Mouse (Mus musculus) MEL (cell line): ENCODE measurements around the gene Dspp. TPM values are rescaled to one million over a fixed set of nuclear protein-coding genes. Genes with fewer than 3 reads are reported as not detected.
A peak's percentile ranks its signal among the peaks of the same experiment; 100 is the strongest.

Source experiments
- DNase-seq: peaks from one replicate; pipeline ENCODE4 v3.0.0; 2011; ENCODE audit warnings: low read depth, low spot score
- H3K27ac ChIP-seq: 2 replicates; pipeline ENCODE4 v1.5.1; 2012; ENCODE audit warnings: low read depth, mild to moderate bottlenecking, control low read depth, low read length, moderate library complexity; ENCODE audit not compliant: control insufficient read depth
- H3K27me3 ChIP-seq, 2 experiments: fragments of 150-350 bp in 1 of 2; sonication (generic) in 1 of 2; 2 replicates each; pipeline ENCODE4 v1.6.1; 2012; ENCODE audit warnings: low read length in 2 of 2, mild to moderate bottlenecking in 2 of 2, improper control_type of control experiment in 1 of 2, moderate library complexity in 1 of 2; ENCODE audit not compliant: insufficient read depth in 2 of 2, control insufficient read depth in 1 of 2
- H3K36me3 ChIP-seq, 2 experiments: 2 replicates each; pipeline ENCODE4 v1.6.1; 2012 to 2014; ENCODE audit warnings: low read length in 2 of 2, improper control_type of control experiment in 1 of 2, inconsistent platforms in 1 of 2, mild to moderate bottlenecking in 1 of 2; ENCODE audit not compliant: insufficient read depth in 2 of 2, control insufficient read depth in 1 of 2
- H3K4me1 ChIP-seq, 2 experiments: fragments of 150-350 bp in 1 of 2; sonication (generic) in 1 of 2; 2 replicates each; pipeline ENCODE4 v1.6.1; 2012; ENCODE audit warnings: low read length in 2 of 2, improper control_type of control experiment in 1 of 2, mild to moderate bottlenecking in 1 of 2; ENCODE audit not compliant: insufficient read depth in 2 of 2, control insufficient read depth in 1 of 2
- H3K4me3 ChIP-seq, 2 experiments: fragments of 150-350 bp in 1 of 2; sonication (generic) in 1 of 2; 2 replicates each; pipeline ENCODE4 v1.5.1; 2012; ENCODE audit warnings: low read depth in 2 of 2, low read length in 2 of 2, mild to moderate bottlenecking in 2 of 2, moderate library complexity in 2 of 2, control low read depth in 1 of 2, improper control_type of control experiment in 1 of 2; ENCODE audit not compliant: control insufficient read depth in 1 of 2, insufficient read depth in 1 of 2
- H3K79me2 ChIP-seq: 2 replicates; pipeline ENCODE4 v1.6.1; 2012; ENCODE audit warnings: mild to moderate bottlenecking, low read length, moderate library complexity; ENCODE audit not compliant: control insufficient read depth, poor library complexity, insufficient read depth
- H3K9ac ChIP-seq: 2 replicates; pipeline ENCODE4 v1.6.1; 2012; ENCODE audit warnings: low read depth, mild to moderate bottlenecking, control low read depth, low read length, moderate library complexity; ENCODE audit not compliant: control insufficient read depth, poor library complexity, severe bottlenecking
- H3K9me3 ChIP-seq: fragments of 150-350 bp; sonication (generic); replicated peaks from 2 replicates; pipeline ENCODE4 v1.6.1; 2012; ENCODE audit warnings: mild to moderate bottlenecking, low read length, improper control_type of control experiment, moderate library complexity; ENCODE audit not compliant: insufficient read depth
- CTCF ChIP-seq, 3 experiments: IDR thresholded peaks in 2 of 3; conservative IDR thresholded peaks in 1 of 3; 2 replicates each; pipeline ENCODE4 v1.5.1; 2011 to 2012; ENCODE audit warnings: low read length in 3 of 3, low read depth in 2 of 3, mild to moderate bottlenecking in 2 of 3, improper control_type of control experiment in 1 of 3, inconsistent platforms in 1 of 3, mixed read lengths in 1 of 3, moderate library complexity in 1 of 3; ENCODE audit not compliant: control insufficient read depth in 1 of 3, insufficient read depth in 1 of 3, poor library complexity in 1 of 3, severe bottlenecking in 1 of 3
- E2F4 ChIP-seq: IDR thresholded peaks from 2 replicates; pipeline ENCODE4 v1.6.1; 2011; ENCODE audit warnings: low read depth, low read length, improper control_type of control experiment, borderline replicate concordance
- ELF1 ChIP-seq: IDR thresholded peaks from 2 replicates; pipeline ENCODE4 v1.6.1; 2014; ENCODE audit warnings: low read depth, mild to moderate bottlenecking, inconsistent platforms, low read length, improper control_type of control experiment, moderate library complexity
- GABPA ChIP-seq: IDR thresholded peaks from 2 replicates; pipeline ENCODE4 v1.6.1; 2012; ENCODE audit warnings: low read depth, mild to moderate bottlenecking, inconsistent platforms, low read length, improper control_type of control experiment, moderate library complexity
- GATA1 ChIP-seq: IDR thresholded peaks from 2 replicates; pipeline ENCODE4 v1.6.1; 2011; ENCODE audit warnings: low read depth, low read length, improper control_type of control experiment
- HCFC1 ChIP-seq: IDR thresholded peaks from 2 replicates; pipeline ENCODE4 v1.6.1; 2012; ENCODE audit warnings: low read depth, mild to moderate bottlenecking, inconsistent platforms, low read length, improper control_type of control experiment, moderate library complexity
- JUND ChIP-seq: IDR thresholded peaks from 2 replicates; pipeline ENCODE4 v1.6.1; 2011; ENCODE audit warnings: low read depth, mild to moderate bottlenecking, improper control_type of control experiment, low read length
- MAFK ChIP-seq: IDR thresholded peaks from 2 replicates; pipeline ENCODE4 v1.6.1; 2011; ENCODE audit warnings: low read depth, mild to moderate bottlenecking, low read length, improper control_type of control experiment, borderline replicate concordance
- MEF2A ChIP-seq: IDR thresholded peaks from 2 replicates; pipeline ENCODE4 v1.6.1; 2014; ENCODE audit warnings: low read depth, mild to moderate bottlenecking, inconsistent platforms, low read length, improper control_type of control experiment; ENCODE audit not compliant: poor library complexity, insufficient replicate concordance, severe bottlenecking; ENCODE audit errors: extremely low read depth
- MXI1 ChIP-seq: IDR thresholded peaks from 2 replicates; pipeline ENCODE4 v1.6.1; 2011; ENCODE audit warnings: mild to moderate bottlenecking, low read depth, low read length, improper control_type of control experiment
- MYB ChIP-seq: IDR thresholded peaks from 2 replicates; pipeline ENCODE4 v1.6.1; 2011; ENCODE audit warnings: mild to moderate bottlenecking, low read depth, low read length, improper control_type of control experiment
- POLR2A ChIP-seq, 2 experiments: IDR thresholded peaks; 2 replicates each; pipeline ENCODE4 v1.6.1; 2011 to 2012; ENCODE audit warnings: low read length in 2 of 2, mild to moderate bottlenecking in 2 of 2, control low read depth in 1 of 2, improper control_type of control experiment in 1 of 2, low read depth in 1 of 2, moderate library complexity in 1 of 2; ENCODE audit not compliant: control insufficient read depth in 1 of 2, insufficient read depth in 1 of 2, poor library complexity in 1 of 2
- RAD21 ChIP-seq: IDR thresholded peaks from 2 replicates; pipeline ENCODE4 v1.6.1; 2011; ENCODE audit warnings: mild to moderate bottlenecking, low read depth, low read length, improper control_type of control experiment
- SIN3A ChIP-seq: IDR thresholded peaks from 2 replicates; pipeline ENCODE4 v1.6.1; 2012; ENCODE audit warnings: low read length, improper control_type of control experiment, inconsistent platforms
- SMC3 ChIP-seq: IDR thresholded peaks from 2 replicates; pipeline ENCODE4 v1.6.1; 2011; ENCODE audit warnings: low read depth, low read length, improper control_type of control experiment
- TAL1 ChIP-seq: IDR thresholded peaks from 2 replicates; pipeline ENCODE4 v1.6.1; 2012; ENCODE audit warnings: mild to moderate bottlenecking, inconsistent platforms, low read length, moderate library complexity, mixed read lengths
- TBP ChIP-seq: IDR thresholded peaks from 2 replicates; pipeline ENCODE4 v1.8.0; 2011; ENCODE audit warnings: low read depth, low read length, improper control_type of control experiment
- TCF12 ChIP-seq: IDR thresholded peaks from 2 replicates; pipeline ENCODE4 v1.6.1; 2014; ENCODE audit warnings: low read depth, mild to moderate bottlenecking, inconsistent platforms, low read length, improper control_type of control experiment, moderate library complexity
- polyA plus RNA-seq, 2 experiments: library from polyadenylated mRNA; stranded (reverse) in 1 of 2; unstranded in 1 of 2; fragments of >175 nt in 1 of 2; fragments of >200 nt in 1 of 2; gene quantifications; 2 replicates each; pipeline versions ENCODE4 v1.2.1 to v1.2.4; 2012; ENCODE audit warnings: low replicate concordance in 2 of 2, low read depth in 1 of 2; ENCODE audit not compliant: insufficient read length in 2 of 2, insufficient read depth in 1 of 2, missing spikeins in 1 of 2
- total RNA-seq: library from RNA; depleted of rRNA; stranded (reverse); fragments of 300-350 nt; gene quantifications from 2 replicates; pipeline ENCODE4 v1.2.3, GENCODE M21; 2012

Dspp gene
- total and polyA plus RNA-seq, 3 experiments: not detected

- Histone ChIP-seq H3K27ac (no peak overlapping the region), H3K9ac (no peak overlapping the region), H3K9me3 (no peaks in the 10 kb centered on the region), H3K27me3 (no peaks in the 10 kb centered on the region; a peak in 1 of 4 replicates), H3K4me1 (no peaks in the 10 kb centered on the region), H3K4me3 (no peak overlapping the region), H3K36me3 (no peaks in the 10 kb centered on the region), H3K79me2 (no peaks in the 10 kb centered on the region)
- no peak for DNase-seq
- TF ChIP-seq MXI1 (no peak), JUND (no peak), MYB (no peak), ELF1 (no peak), MAFK (no peak), CTCF (IDR thresholded peaks at IDR 0.05 in 2 of 3, conservative IDR thresholded peaks at IDR 0.05 in 1 of 3; ENCODE audit: control insufficient read depth in 1 of 3, insufficient read depth in 1 of 3, low read depth in 2 of 3, low read length in 3 of 3, poor library complexity in 1 of 3, severe bottlenecking in 1 of 3) (no peak), SMC3 (no peak), GATA1 (no peak), E2F4 (no peak), GABPA (no peak), POLR2A (IDR thresholded peaks at IDR 0.05; ENCODE audit: control insufficient read depth in 1 of 2, insufficient read depth in 1 of 2, low read depth in 1 of 2, low read length in 2 of 2, poor library complexity in 1 of 2) (no peak), SIN3A (no peak)
Measured at GRCm38 (mm10) chr5:104130891-104131290, 39.6 kb upstream of the Dspp start.

DNA sequence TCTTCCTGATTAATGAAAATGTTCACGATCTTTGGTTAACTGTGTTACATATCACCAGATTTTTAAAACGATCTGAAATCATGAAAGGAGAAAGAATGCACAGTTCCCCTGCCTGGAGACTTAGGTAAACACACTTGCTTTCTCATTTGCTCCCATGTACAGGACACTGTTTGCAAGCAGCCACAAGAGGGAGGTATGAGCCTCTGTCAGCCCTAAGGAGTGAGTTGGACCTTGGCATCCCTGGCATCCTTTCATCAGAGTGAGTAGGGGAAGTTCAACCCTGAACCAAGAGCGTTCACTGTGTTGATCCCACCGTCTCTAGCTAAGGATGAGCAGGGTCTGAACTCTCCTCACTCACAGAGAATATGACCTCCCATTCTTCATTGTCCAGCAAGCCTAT lies 39.0 kb upstream of the Dspp start:
- Histone ChIP-seq H3K79me2 (no peaks in the 10 kb centered on the region), H3K36me3 (no peaks in the 10 kb centered on the region), H3K4me3 (no peak overlapping the region), H3K4me1 (no peaks in the 10 kb centered on the region), H3K27me3 (no peaks in the 10 kb centered on the region; a peak in 1 of 4 replicates), H3K9ac (no peak overlapping the region), H3K27ac (no peak overlapping the region), H3K9me3 (no peaks in the 10 kb centered on the region)
- peak; percentile 23 for DNase-seq
- TF ChIP-seq CTCF (IDR thresholded peaks at IDR 0.05 in 2 of 3, conservative IDR thresholded peaks at IDR 0.05 in 1 of 3; ENCODE audit: control insufficient read depth in 1 of 3, insufficient read depth in 1 of 3, low read depth in 2 of 3, low read length in 3 of 3, poor library complexity in 1 of 3, severe bottlenecking in 1 of 3) (peak in 2 of 3 experiments; percentile 31 to 44; a peak in 4 of 6 replicates), RAD21 (peak; percentile 29), MXI1 (no peak), TBP (no peak), SMC3 (peak; percentile 41), HCFC1 (no peak), TAL1 (no peak)

GRCm38 (mm10) chr5:104133752-104134151 lies 36.8 kb upstream of the Dspp start:
- H3K79me2 ChIP-seq: no peaks in the 10 kb centered on the region
- no peaks in the 10 kb centered on the region for H3K36me3 ChIP-seq
- H3K4me3 ChIP-seq: no peak overlapping the region
- no peaks in the 10 kb centered on the region for H3K9me3 ChIP-seq
- DNase-seq: no peak
- no peaks in the 10 kb centered on the region; a peak in 1 of 4 replicates for H3K27me3 ChIP-seq
- H3K27ac ChIP-seq: no peak overlapping the region
- no peaks in the 10 kb centered on the region for H3K4me1 ChIP-seq
- TF ChIP-seq MEF2A (no peak), MYB (no peak), TBP (no peak), TCF12 (no peak)
- H3K9ac ChIP-seq: no peak overlapping the region
